Mouse (Mus musculus): ENCODE data around the gene Pced1a. TPM values are rescaled to one million over a fixed set of nuclear protein-coding genes. Genes with fewer than 3 reads are reported as not detected.

Pced1a gene
- 6.6 TPM for polyA plus RNA-seq (2014; fragmentation: Illumina TruSeq; extraction: RNeasy Lipid Tissue Mini Kit (QIAGEN cat#74804); ENCODE audit: low read depth, low replicate concordance)

GRCm38 (mm10) chr2:130424126-130424853, at the start of gene Pced1a, which contains the start of gene Vps16:
TSS of gene Pced1a (minus strand) at chr2:130424701.
TSS of gene Vps16 (plus strand) at chr2:130424339.

GRCm38 (mm10) chr2:130449794-130450433, 25.4 kb upstream of the Pced1a start, which contains the start of gene Ptpra:
TSS of gene Ptpra (plus strand) at chr2:130450278.

GRCm38 (mm10) chr2:130406178-130406577, 18.3 kb downstream of the Pced1a start, which contains the start of gene Tmem239:
TSS of gene Tmem239 (plus strand) at chr2:130406478.

GRCm38 (mm10) chr2:130404939-130405338, 19.6 kb downstream of the Pced1a start, which contains the start of the genes Gm28372 and 1700020A23Rik:
TSS of gene Gm28372 (plus strand) at chr2:130405239.
TSS of gene 1700020A23Rik (plus strand) at chr2:130405259.

GRCm38 (mm10) chr2:130397186-130397985, 27.1 kb downstream of the Pced1a start, which contains the start of gene Cpxm1:
TSS of gene Cpxm1 (minus strand) at chr2:130397574.

Other genes starting within 250 kb of the Pced1a start
- 10.7 TPM for gene Snrpb, start 245.3 kb downstream of the Pced1a start, polyA plus RNA-seq (2014; fragmentation: Illumina TruSeq; extraction: RNeasy Lipid Tissue Mini Kit (QIAGEN cat#74804); ENCODE audit: low read depth, low replicate concordance)
- not detected for gene Tmc2, start 229.5 kb downstream of the Pced1a start, polyA plus RNA-seq (2014; fragmentation: Illumina TruSeq; extraction: RNeasy Lipid Tissue Mini Kit (QIAGEN cat#74804); ENCODE audit: low read depth, low replicate concordance)
- 64.5 TPM for gene Nop56, start 150.3 kb downstream of the Pced1a start, polyA plus RNA-seq (2014; fragmentation: Illumina TruSeq; extraction: RNeasy Lipid Tissue Mini Kit (QIAGEN cat#74804); ENCODE audit: low read depth, low replicate concordance)
- gene Idh3b, start 140.2 kb downstream of the Pced1a start, polyA plus RNA-seq (2014; fragmentation: Illumina TruSeq; extraction: RNeasy Lipid Tissue Mini Kit (QIAGEN cat#74804); ENCODE audit: low read depth, low replicate concordance), result 122 TPM
- not detected for gene Ebf4, start 129.5 kb downstream of the Pced1a start, polyA plus RNA-seq (2014; fragmentation: Illumina TruSeq; extraction: RNeasy Lipid Tissue Mini Kit (QIAGEN cat#74804); ENCODE audit: low read depth, low replicate concordance)
- gene Cpxm1, start 27.1 kb downstream of the Pced1a start, polyA plus RNA-seq (2014; fragmentation: Illumina TruSeq; extraction: RNeasy Lipid Tissue Mini Kit (QIAGEN cat#74804); ENCODE audit: low read depth, low replicate concordance), result 0.28 TPM
- gene Gm28372, start 19.5 kb downstream of the Pced1a start, polyA plus RNA-seq (2014; fragmentation: Illumina TruSeq; extraction: RNeasy Lipid Tissue Mini Kit (QIAGEN cat#74804); ENCODE audit: low read depth, low replicate concordance), result not detected
- gene 1700020A23Rik, start 19.4 kb downstream of the Pced1a start, polyA plus RNA-seq (2014; fragmentation: Illumina TruSeq; extraction: RNeasy Lipid Tissue Mini Kit (QIAGEN cat#74804); ENCODE audit: low read depth, low replicate concordance), result not detected
- gene Tmem239, start 18.2 kb downstream of the Pced1a start, polyA plus RNA-seq (2014; fragmentation: Illumina TruSeq; extraction: RNeasy Lipid Tissue Mini Kit (QIAGEN cat#74804); ENCODE audit: low read depth, low replicate concordance), result not detected
- 19.0 TPM for gene Vps16, start 362 bp downstream of the Pced1a start, polyA plus RNA-seq (2014; fragmentation: Illumina TruSeq; extraction: RNeasy Lipid Tissue Mini Kit (QIAGEN cat#74804); ENCODE audit: low read depth, low replicate concordance)
- gene Ptpra, start 25.6 kb upstream of the Pced1a start, polyA plus RNA-seq (2014; fragmentation: Illumina TruSeq; extraction: RNeasy Lipid Tissue Mini Kit (QIAGEN cat#74804); ENCODE audit: low read depth, low replicate concordance), result 98.7 TPM
- gene Mrps26, start 139.0 kb upstream of the Pced1a start, polyA plus RNA-seq (2014; fragmentation: Illumina TruSeq; extraction: RNeasy Lipid Tissue Mini Kit (QIAGEN cat#74804); ENCODE audit: low read depth, low replicate concordance), result 0.60 TPM
- not detected for gene Oxt, start 151.5 kb upstream of the Pced1a start, polyA plus RNA-seq (2014; fragmentation: Illumina TruSeq; extraction: RNeasy Lipid Tissue Mini Kit (QIAGEN cat#74804); ENCODE audit: low read depth, low replicate concordance)
- gene Avp, start 157.9 kb upstream of the Pced1a start, polyA plus RNA-seq (2014; fragmentation: Illumina TruSeq; extraction: RNeasy Lipid Tissue Mini Kit (QIAGEN cat#74804); ENCODE audit: low read depth, low replicate concordance), result not detected
- 15.0 TPM for gene Fastkd5, start 205.3 kb upstream of the Pced1a start, polyA plus RNA-seq (2014; fragmentation: Illumina TruSeq; extraction: RNeasy Lipid Tissue Mini Kit (QIAGEN cat#74804); ENCODE audit: low read depth, low replicate concordance)
- gene Ubox5, start 205.3 kb upstream of the Pced1a start, polyA plus RNA-seq (2014; fragmentation: Illumina TruSeq; extraction: RNeasy Lipid Tissue Mini Kit (QIAGEN cat#74804); ENCODE audit: low read depth, low replicate concordance), result 7.4 TPM
- gene Lzts3, start 218.1 kb upstream of the Pced1a start, polyA plus RNA-seq (2014; fragmentation: Illumina TruSeq; extraction: RNeasy Lipid Tissue Mini Kit (QIAGEN cat#74804); ENCODE audit: low read depth, low replicate concordance), result 9.0 TPM
- gene Ddrgk1, start 240.0 kb upstream of the Pced1a start, polyA plus RNA-seq (2014; fragmentation: Illumina TruSeq; extraction: RNeasy Lipid Tissue Mini Kit (QIAGEN cat#74804); ENCODE audit: low read depth, low replicate concordance), result 9.3 TPM
- gene Itpa, start 242.9 kb upstream of the Pced1a start, polyA plus RNA-seq (2014; fragmentation: Illumina TruSeq; extraction: RNeasy Lipid Tissue Mini Kit (QIAGEN cat#74804); ENCODE audit: low read depth, low replicate concordance), result 38.8 TPM

Measured in sigmoid colon, adult 10 weeks (tissue).